Mouse (Mus musculus): Measurements from ENCODE around the gene Doc2b.
"Not testable (repeated sequence)": the region's sequence is repeated elsewhere in the genome, so short reads cannot be mapped to it uniquely, and the experiment has no call there.

The Doc2b gene

DNA sequence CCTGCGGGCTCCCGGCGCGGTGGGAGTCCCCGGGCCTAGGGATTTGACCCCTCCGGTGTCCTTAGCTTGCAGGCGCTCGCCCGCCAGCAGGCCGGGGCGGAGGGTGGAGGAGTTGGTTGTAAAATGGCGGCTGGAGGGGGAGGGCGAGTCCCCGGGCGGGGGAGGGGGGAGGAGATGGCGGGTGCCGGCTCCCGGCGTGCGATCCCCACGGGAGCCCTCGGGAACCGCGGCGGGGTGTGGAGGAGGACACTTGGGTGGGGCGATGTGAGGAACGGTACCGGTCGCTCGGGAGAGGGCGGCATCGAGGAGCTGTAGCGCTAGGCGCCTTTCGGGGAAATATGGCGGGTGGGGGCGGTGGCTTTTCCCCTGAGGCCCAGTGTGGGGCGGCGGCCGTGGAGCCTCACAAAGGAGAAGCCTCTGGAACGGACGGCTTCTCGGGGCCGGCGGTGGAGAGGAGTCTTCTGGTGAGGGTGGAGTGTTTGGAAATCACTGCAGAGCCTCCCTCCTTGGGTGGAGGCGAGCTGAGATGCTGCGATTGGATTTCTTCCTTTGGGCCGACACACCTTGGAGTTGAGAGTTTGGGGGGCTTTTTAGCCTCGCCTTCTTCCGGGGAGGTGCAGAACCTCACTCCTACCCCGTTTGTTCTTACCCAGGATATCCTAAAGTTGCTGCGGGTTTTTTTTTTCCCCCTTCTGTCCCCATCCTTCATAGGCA is 62.5 kb downstream of the Doc2b start:
- DNase-seq: peak; percentile 69

DNA sequence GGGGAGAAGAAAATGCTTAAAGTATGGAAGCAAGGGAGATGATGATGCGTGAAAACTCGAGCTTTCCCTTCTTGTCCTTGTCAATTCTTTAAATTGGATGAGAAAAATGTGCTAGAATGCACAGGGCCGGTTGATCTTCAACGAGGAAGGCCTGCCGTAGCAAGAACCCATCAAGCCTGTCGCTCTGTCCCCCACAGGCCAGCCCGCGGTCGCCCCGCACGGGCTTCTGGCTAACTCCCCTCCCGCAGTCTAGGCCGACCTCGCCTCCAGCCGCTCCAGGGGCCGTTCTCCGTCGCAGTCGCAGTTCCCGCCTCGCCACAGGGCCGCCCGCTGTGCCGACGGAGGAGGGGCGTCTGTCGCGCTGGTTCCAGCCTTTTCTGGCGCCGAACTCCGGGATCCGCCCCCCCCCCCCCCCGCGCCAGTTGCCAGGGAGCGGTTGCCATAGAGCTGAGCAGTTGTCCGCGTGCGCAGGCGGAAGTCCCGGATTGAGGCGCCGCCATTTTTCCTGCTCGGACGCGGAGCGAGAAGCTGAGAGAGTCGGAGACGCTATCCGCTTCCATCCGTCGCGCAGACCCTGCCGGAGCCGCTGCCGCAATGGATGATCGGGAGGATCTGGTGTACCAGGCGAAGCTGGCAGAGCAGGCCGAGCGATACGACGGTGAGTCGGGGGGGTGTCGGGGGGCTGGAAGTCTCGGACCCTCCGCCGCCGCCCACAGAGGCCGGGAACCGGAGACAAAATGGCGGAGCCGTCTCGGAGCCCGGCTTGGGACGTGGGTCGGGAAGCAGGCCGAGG is 63.2 kb downstream of the Doc2b start, which contains the start of gene Ywhae:
Gene Ywhae, plus strand, starts transcription at position 436 of the 793 bp plus-strand sequence.
- peak; percentile 88 for DNase-seq

DNA sequence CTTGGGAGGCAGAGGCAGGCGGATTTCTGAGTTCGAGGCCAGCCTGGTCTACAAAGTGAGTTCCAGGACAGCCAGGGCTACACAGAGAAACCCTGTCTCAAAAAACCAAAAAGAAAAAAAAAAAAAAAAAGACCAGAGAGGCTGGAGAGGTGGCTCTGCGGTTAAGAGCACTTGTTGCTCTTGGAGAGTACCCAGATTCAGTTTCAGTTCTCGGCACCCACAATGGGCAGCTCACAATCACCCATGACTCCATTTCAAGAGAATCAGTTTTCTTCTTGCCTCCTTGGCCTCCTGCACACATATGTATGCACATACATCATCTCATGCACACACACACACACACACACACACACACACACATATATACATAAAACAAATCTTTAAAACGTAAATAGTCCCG is 68.2 kb downstream of the Doc2b start:
- not testable (repeated sequence) for DNase-seq

DNA sequence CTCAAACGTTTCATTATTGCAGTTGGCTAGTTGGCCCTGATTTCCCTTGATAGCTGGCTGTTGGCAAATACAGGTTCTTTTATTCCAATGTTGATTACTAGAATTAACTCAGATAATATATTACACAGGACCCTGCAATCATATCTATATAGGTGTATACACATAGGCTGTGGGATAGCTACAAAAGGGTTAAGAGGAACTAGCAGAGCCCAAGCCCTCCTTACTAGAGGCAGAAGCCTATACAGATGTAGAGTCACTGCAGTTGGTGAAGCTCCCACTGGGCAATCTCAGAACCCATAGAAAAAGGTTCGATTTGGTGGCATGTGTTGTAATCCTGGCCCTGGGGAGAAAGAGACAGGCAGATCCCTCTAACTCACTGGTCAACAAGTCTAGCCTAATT is 68.7 kb downstream of the Doc2b start:
- no peak for DNase-seq

DNA sequence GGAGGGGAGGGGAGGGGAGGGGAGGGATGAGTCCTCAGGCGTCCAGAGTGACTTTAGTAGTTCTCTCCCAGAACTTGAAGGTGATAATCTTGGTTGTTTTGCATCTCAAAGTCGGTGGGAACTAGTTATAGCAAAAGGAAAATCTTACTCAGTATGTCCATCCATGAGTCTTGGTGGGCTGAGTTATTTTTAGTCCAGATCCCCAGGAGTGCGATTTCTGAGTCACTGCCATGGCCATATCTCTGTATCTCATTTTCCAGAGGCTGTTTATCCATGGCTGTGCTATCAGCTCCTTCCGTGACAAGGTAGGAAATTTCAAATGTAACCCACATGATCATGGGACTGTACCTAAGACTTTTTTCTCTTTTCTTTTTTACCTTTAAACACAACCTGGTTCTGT is 73.5 kb downstream of the Doc2b start:
- no peak for DNase-seq
